Mouse (Mus musculus) hindbrain, embryonic 10.5 days (tissue): ENCODE data around the gene Taar1. TPM values are rescaled to one million over a fixed set of nuclear protein-coding genes. Genes with fewer than 3 reads are reported as not detected.

Source experiments
- DNase-seq: peaks from one replicate; pipeline ENCODE4 v3.0.0-alpha.2; 2017; ENCODE audit warnings: low spot score
- H3K27ac ChIP-seq: fragments of 300-500 bp; sonication (generic); 2 replicates; pipeline ENCODE4 v1.5.1; 2016; ENCODE audit warnings: mild to moderate bottlenecking, moderate library complexity
- H3K27me3 ChIP-seq: fragments of 300-500 bp; sonication (generic); 2 replicates; pipeline ENCODE4 v1.6.1; 2016; ENCODE audit warnings: mild to moderate bottlenecking; ENCODE audit not compliant: poor library complexity, insufficient read depth, severe bottlenecking
- H3K36me3 ChIP-seq: fragments of 300-500 bp; sonication (generic); 2 replicates; pipeline ENCODE4 v1.6.1; 2016; ENCODE audit warnings: mild to moderate bottlenecking, moderate library complexity
- H3K4me1 ChIP-seq: fragments of 300-500 bp; sonication (generic); replicated peaks from 2 replicates; pipeline ENCODE4 v1.6.1; 2016; ENCODE audit warnings: mild to moderate bottlenecking
- H3K4me3 ChIP-seq: fragments of 300-500 bp; sonication (generic); 2 replicates; pipeline ENCODE4 v1.5.1; 2016; ENCODE audit warnings: mild to moderate bottlenecking, moderate library complexity
- H3K9me3 ChIP-seq: fragments of 300-500 bp; sonication (generic); 2 replicates; pipeline ENCODE4 v1.6.1; 2016; ENCODE audit warnings: mild to moderate bottlenecking, moderate library complexity
- WGBS: fragments of 180-500 bp; shearing (Covaris S2); methylation state at CpG from one replicate; pipeline ENCODE4 v1.1.7; 2016; 5-methylcytosine and 5-hydroxymethylcytosine counted together
- polyA plus RNA-seq: library from polyadenylated mRNA; unstranded; fragments of >200 nt; fragmentation: Nextera tagmentation; extraction: Ambion mirVana; gene quantifications from 2 replicates; pipeline ENCODE4 v1.2.1, GENCODE M21; 2016

The Taar1 gene
- polyA plus RNA-seq, 1 experiment from 2014 or later, result not detected

DNA sequence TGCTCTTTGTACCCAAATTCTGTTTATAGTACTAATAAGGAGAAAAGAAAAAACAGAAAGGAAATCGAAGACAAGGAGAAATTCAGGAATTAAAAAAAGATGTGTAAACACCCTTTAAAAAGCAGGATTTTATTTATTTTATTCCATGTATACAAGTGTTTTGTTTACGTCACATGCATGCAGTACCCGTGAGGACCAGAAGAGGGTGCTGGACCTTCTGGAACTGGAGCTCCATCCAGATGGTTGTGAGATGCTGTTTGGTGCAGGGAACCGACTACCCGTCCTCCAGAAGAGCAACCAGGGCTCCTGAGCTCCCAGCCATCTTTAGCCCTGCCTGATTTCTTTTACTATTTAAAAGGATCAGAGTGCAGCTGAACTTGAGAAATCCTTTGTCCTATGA, 22.3 kb downstream of the Taar1 start:
- H3K36me3 ChIP-seq, result no peaks in the 10 kb centered on the region
- 75% methylated on average over 5 of the region's 5 CpGs for WGBS
- H3K9me3 ChIP-seq, result no peaks in the 10 kb centered on the region
- H3K4me1 ChIP-seq, result 0 out of 2 replicates have a peak, but pooled peaks cover 3% of the 10 kb centered on the region
- no peaks in the 10 kb centered on the region for H3K27me3 ChIP-seq
- no peak overlapping the region for H3K27ac ChIP-seq
- no peak overlapping the region for H3K4me3 ChIP-seq
- DNase-seq, result no peak

DNA sequence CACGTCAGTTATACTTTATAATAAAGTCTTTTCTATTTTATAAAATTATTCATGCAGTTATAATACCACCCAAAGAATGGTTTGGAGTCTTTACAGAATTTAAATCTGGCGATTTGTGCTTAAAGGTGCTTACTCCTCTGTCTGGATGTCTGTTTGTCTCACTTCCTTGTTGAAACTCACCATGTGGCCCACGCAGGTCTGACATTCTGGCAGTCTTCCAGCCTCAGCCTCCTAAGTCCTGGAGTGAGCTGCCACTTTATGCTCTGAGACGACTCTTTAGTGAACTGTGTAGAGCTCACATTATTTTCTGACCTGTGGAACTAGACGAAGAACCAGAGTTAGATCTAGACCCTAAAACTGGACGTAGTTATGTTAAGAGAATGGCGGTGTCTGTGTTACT, 27.9 kb downstream of the Taar1 start:
- Histone ChIP-seq H3K27ac (no peak overlapping the region), H3K4me3 (no peak overlapping the region), H3K4me1 (no peaks in the 10 kb centered on the region), H3K27me3 (no peaks in the 10 kb centered on the region), H3K36me3 (no peaks in the 10 kb centered on the region), H3K9me3 (no peaks in the 10 kb centered on the region)
- WGBS, result 80% methylated on average over 7 of the region's 7 CpGs
- DNase-seq, result no peak

DNA sequence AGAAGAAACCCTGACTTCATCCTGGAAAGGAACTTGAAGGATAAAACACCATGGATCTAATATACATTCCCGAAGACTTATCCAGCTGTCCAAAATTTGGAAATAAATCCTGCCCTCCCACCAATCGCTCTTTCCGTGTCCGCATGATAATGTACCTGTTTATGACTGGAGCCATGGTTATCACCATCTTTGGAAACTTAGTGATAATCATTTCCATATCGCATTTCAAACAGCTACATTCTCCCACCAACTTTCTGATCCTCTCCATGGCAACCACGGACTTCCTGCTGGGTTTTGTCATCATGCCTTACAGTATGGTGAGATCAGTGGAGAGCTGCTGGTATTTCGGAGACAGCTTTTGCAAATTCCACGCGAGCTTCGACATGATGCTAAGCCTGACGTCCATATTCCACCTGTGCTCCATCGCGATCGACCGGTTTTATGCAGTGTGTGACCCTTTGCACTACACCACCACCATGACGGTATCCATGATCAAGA, 29.4 kb downstream of the Taar1 start, which contains the start of gene Taar3:
TSS of gene Taar3 (plus strand) at position 51 of the 498 bp plus-strand sequence.
- H3K36me3 ChIP-seq, result no peaks in the 10 kb centered on the region
- no peaks in the 10 kb centered on the region for H3K4me1 ChIP-seq
- no peaks in the 10 kb centered on the region for H3K27me3 ChIP-seq
- 88% methylated on average over 16 of the region's 16 CpGs for WGBS
- DNase-seq, result no peak
- no peak within 1 kb of the TSS for H3K4me3 ChIP-seq
- H3K9me3 ChIP-seq, result no peaks in the 10 kb centered on the region
- no peak within 1 kb of the TSS for H3K27ac ChIP-seq

DNA sequence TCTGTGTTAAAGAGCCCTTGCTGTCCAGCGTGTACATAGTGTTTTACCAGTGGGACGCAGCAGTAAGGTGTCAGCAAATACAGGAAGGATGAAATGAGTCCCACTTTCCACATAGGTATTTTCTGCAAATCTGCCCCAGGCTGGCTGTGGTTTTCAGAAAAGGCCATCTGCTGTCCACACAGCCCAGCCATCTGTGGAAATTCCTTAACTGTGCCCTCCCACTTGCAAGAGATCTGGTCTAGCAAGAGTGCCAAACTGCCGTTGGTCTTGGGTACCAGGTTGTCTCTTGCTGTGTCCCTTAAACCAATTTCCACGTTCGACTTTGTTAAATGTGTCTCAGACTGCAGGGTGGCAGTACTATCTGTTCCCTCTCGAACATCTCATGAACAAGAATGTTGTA, 31.6 kb downstream of the Taar1 start:
- no peak overlapping the region for H3K4me3 ChIP-seq
- no peak overlapping the region for H3K27ac ChIP-seq
- 88% methylated on average over 6 of the region's 6 CpGs for WGBS
- no peaks in the 10 kb centered on the region for H3K9me3 ChIP-seq
- no peaks in the 10 kb centered on the region for H3K4me1 ChIP-seq
- no peak for DNase-seq
- no peaks in the 10 kb centered on the region for H3K27me3 ChIP-seq
- H3K36me3 ChIP-seq, result no peaks in the 10 kb centered on the region

DNA sequence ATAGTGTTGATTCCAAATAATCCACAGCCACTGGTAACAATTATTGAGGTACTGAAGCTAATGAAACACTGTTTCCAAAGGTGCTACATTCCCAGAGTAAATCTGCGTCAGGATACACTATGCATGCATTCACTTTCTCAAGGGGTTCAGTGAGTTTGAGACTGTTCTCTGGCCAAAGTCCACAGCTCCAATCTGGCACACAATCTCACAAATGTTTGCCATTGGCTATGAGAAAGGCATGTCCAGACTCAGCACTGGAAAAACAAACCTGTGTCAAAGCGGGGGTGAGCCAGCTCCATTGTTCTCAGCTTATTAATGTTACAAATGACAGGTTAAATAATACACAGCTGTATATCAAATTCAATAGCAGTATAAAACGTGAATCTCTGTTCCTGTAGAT, 38.9 kb downstream of the Taar1 start:
- no peaks in the 10 kb centered on the region for H3K9me3 ChIP-seq
- no peak for DNase-seq
- no peaks in the 10 kb centered on the region for H3K36me3 ChIP-seq
- no peaks in the 10 kb centered on the region for H3K4me1 ChIP-seq
- no peak overlapping the region for H3K4me3 ChIP-seq
- no peak overlapping the region for H3K27ac ChIP-seq
- WGBS, result 75% methylated on average over 3 of the region's 3 CpGs
- H3K27me3 ChIP-seq, result no peaks in the 10 kb centered on the region

DNA sequence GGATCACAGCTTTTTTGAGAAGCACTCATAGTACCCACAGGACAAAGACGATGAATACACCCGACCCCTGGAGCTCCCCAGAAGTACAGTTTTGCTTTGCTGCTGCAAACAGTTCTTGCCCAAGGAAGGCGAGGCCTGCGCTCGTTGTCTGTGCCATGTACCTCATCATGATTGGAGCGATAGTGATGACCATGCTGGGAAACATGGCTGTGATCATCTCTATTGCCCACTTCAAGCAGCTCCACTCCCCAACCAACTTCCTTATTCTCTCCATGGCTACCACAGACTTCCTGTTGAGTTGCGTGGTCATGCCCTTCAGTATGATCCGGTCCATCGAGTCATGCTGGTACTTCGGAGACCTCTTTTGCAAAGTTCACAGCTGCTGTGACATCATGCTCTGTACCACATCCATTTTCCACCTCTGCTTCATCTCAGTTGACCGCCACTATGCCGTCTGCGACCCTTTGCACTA, 40.3 kb downstream of the Taar1 start, which contains the start of gene Taar4:
TSS of gene Taar4 (plus strand) at position 51 of the 472 bp plus-strand sequence.
- Histone ChIP-seq H3K27ac (no peak within 1 kb of the TSS), H3K9me3 (no peaks in the 10 kb centered on the region), H3K4me3 (no peak within 1 kb of the TSS), H3K4me1 (no peaks in the 10 kb centered on the region), H3K27me3 (no peaks in the 10 kb centered on the region), H3K36me3 (no peaks in the 10 kb centered on the region)
- WGBS, result 93% methylated on average over 13 of the region's 13 CpGs
- no peak for DNase-seq

DNA sequence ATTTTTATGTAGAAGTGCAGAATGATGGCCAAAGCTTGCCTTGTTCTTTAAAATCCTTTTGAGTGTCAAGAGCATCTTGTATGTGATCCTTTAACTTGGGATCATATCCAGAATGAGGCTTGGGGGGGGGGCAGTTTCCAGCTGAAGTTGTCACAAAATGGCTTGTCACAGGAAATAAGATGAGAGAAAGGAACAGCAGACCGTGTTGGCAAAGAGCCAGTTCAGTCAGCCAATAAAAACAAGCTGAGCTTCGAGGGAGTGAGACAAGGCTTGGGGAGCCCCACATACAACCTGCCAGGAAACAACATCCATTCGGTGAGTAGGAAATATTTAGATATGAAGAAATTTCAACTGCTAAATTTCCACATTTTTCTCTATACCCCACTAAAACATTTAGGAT, 43.3 kb downstream of the Taar1 start:
- WGBS, result 77% methylated on average over 3 of the region's 3 CpGs
- no peaks in the 10 kb centered on the region for H3K9me3 ChIP-seq

DNA sequence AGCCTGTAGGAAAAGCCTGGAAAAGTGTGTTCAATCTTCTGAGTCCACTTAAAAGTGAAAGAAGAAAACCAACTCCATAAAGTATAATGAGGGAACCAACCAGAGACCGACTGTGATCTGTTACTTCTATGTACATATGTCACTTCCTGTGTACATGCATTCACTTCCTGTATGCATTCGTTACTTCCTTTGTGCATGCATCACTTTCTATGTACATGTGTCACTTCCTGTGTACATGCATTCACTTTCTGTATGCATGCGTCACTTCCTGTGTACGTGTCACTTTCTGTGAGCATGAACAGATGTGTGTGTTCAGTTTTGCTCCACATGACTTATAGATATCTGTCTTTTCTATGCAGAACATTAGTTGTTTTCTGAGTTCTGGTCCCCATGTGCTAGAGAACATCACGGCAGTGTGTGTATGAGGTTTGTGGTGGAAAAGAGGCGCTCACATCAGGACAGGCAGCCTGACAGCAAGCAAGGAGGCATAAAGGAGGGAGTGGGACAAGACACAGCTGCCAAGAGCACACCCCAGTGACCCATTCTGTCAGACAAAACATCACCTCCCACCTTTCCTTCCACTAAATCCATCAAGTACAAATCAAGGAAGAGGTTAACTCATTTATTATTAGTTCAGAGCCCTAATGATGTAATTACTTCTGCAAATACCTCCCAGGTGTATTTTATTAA, 44.9 kb downstream of the Taar1 start:
- Histone ChIP-seq H3K4me3 (no peak overlapping the region), H3K27ac (no peak overlapping the region), H3K4me1 (no peaks in the 10 kb centered on the region), H3K36me3 (no peaks in the 10 kb centered on the region), H3K9me3 (no peaks in the 10 kb centered on the region), H3K27me3 (no peaks in the 10 kb centered on the region)
- DNase-seq, result no peak
- 87% methylated on average over 6 of the region's 6 CpGs for WGBS

More for the DNA sequence above, 43.3 kb downstream of the Taar1 start:
- Histone ChIP-seq H3K4me3 (no peak overlapping the region), H3K4me1 (no peaks in the 10 kb centered on the region), H3K36me3 (no peaks in the 10 kb centered on the region), H3K27me3 (no peaks in the 10 kb centered on the region), H3K27ac (no peak overlapping the region)
- DNase-seq, result no peak

DNA sequence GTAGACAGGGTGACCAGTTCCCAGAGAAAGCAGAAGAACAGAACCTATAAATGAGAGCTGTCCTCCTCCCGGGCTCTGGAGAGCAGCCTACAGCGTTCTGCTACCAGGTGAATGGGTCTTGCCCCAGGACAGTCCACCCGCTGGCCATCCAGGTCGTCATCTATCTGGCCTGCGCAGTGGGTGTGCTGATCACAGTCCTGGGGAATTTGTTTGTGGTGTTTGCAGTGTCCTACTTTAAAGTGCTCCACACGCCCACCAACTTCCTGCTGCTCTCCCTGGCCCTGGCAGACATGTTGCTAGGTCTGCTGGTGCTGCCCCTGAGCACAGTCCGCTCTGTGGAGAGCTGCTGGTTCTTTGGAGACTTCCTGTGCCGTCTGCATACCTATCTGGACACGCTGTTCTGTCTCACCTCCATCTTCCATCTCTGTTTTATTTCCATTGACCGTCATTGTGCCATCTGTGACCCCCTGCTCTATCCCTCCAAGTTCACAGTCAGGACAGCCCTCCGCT, 50.6 kb downstream of the Taar1 start, which contains the start of gene Taar5:
TSS of gene Taar5 (plus strand) at position 51 of the 510 bp plus-strand sequence.
- no peak within 1 kb of the TSS for H3K4me3 ChIP-seq
- 89% methylated on average over 11 of the region's 11 CpGs for WGBS
- no peak for DNase-seq
- H3K27me3 ChIP-seq, result no peaks in the 10 kb centered on the region
- H3K4me1 ChIP-seq, result no peaks in the 10 kb centered on the region
- no peaks in the 10 kb centered on the region for H3K9me3 ChIP-seq
- H3K27ac ChIP-seq, result no peak within 1 kb of the TSS
- H3K36me3 ChIP-seq, result no peaks in the 10 kb centered on the region

Other genes starting within 250 kb of the Taar1 start
- 124 and 145 TPM in 2 replicates for gene Rps12, start 133.1 kb upstream of the Taar1 start, polyA plus RNA-seq
- 11.4 and 12.9 TPM in 2 replicates for gene Slc18b1, start 123.4 kb upstream of the Taar1 start, polyA plus RNA-seq
- gene Vnn3, start 68.9 kb upstream of the Taar1 start, polyA plus RNA-seq, result not detected in 2 replicates
- 3.1 and 4.6 TPM in 2 replicates for gene Vnn1, start 25.7 kb upstream of the Taar1 start, polyA plus RNA-seq
- gene Taar2, start 18.2 kb downstream of the Taar1 start, polyA plus RNA-seq, result not detected in 2 replicates
- not detected in 2 replicates for gene Taar3, start 29.2 kb downstream of the Taar1 start, polyA plus RNA-seq
- not detected in 2 replicates for gene Taar4, start 40.1 kb downstream of the Taar1 start, polyA plus RNA-seq
- gene Taar5, start 50.4 kb downstream of the Taar1 start, polyA plus RNA-seq, result not detected in 2 replicates
- not detected in 2 replicates for gene Taar6, start 65.3 kb downstream of the Taar1 start, polyA plus RNA-seq
- gene Taar7a, start 73.1 kb downstream of the Taar1 start, polyA plus RNA-seq, result not detected in 2 replicates
- not detected in 2 replicates for gene Taar7b, start 79.6 kb downstream of the Taar1 start, polyA plus RNA-seq
- not detected in 2 replicates for gene Taar7d, start 106.9 kb downstream of the Taar1 start, polyA plus RNA-seq
- not detected in 2 replicates for gene Taar7e, start 117.3 kb downstream of the Taar1 start, polyA plus RNA-seq
- gene Taar7f, start 129.2 kb downstream of the Taar1 start, polyA plus RNA-seq, result not detected in 2 replicates
- not detected in 2 replicates for gene Taar8a, start 156.1 kb downstream of the Taar1 start, polyA plus RNA-seq
- gene Taar8b, start 171.9 kb downstream of the Taar1 start, polyA plus RNA-seq, result not detected in 2 replicates
- gene Taar8c, start 181.6 kb downstream of the Taar1 start, polyA plus RNA-seq, result not detected in 2 replicates
- 0.41 TPM in 1 of 2 replicates, not detected in the other for gene Taar9, start 189.2 kb downstream of the Taar1 start, polyA plus RNA-seq
- gene Stx7, start 228.9 kb downstream of the Taar1 start, polyA plus RNA-seq, result 63.8 and 87.5 TPM in 2 replicates